Mouse (Mus musculus): ENCODE data around the gene Nqo2. TPM values are rescaled to one million over a fixed set of nuclear protein-coding genes. Genes with fewer than 3 reads are reported as not detected.

The Nqo2 gene
- polyA plus RNA-seq, 1 experiment, result 41.2 TPM

GRCm38 (mm10) chr13:33942212-33942779 is 22.2 kb upstream of the Nqo2 start:
- Histone ChIP-seq H3K27ac (ENCODE audit: insufficient read depth, low read depth, low read length) (no peak overlapping the region), H3K4me1 (ENCODE audit: control insufficient read depth, insufficient read depth, low read length) (0 out of 2 replicates have a peak, but pooled peaks cover 2% of the 10 kb centered on the region)
- peak; percentile 59; the same call in 1 of the 2 replicates for TF ChIP-seq CTCF (IDR thresholded peaks at IDR 0.05; ENCODE audit: low read depth, low read length)
- TF ChIP-seq POLR2A (IDR thresholded peaks at IDR 0.05; ENCODE audit: borderline replicate concordance, low read depth, low read length), result no peak

GRCm38 (mm10) chr13:33951308-33952074 is 13.0 kb upstream of the Nqo2 start:
- Histone ChIP-seq H3K4me1 (ENCODE audit: control insufficient read depth, insufficient read depth, low read length) (peaks cover 29% of the 10 kb centered on the region), H3K4me3 (ENCODE audit: insufficient read depth, low read length) (no peak overlapping the region), H3K27ac (ENCODE audit: insufficient read depth, low read depth, low read length) (peak overlapping the region; percentile 56)
- TF ChIP-seq CTCF (IDR thresholded peaks at IDR 0.05; ENCODE audit: low read depth, low read length) (no peak), POLR2A (IDR thresholded peaks at IDR 0.05; ENCODE audit: borderline replicate concordance, low read depth, low read length) (no peak)

More at GRCm38 (mm10) chr13:33942212-33942779, 22.2 kb upstream of the Nqo2 start:
- H3K4me3 ChIP-seq (ENCODE audit: insufficient read depth, low read length), result no peak overlapping the region

- no peak for TF ChIP-seq CTCF (IDR thresholded peaks at IDR 0.05; ENCODE audit: low read depth, low read length)
- TF ChIP-seq POLR2A (IDR thresholded peaks at IDR 0.05; ENCODE audit: borderline replicate concordance, low read depth, low read length), result no peak
- peak overlapping the region; percentile 67 for H3K27ac ChIP-seq (ENCODE audit: insufficient read depth, low read depth, low read length)
- peaks cover 29% of the 10 kb centered on the region for H3K4me1 ChIP-seq (ENCODE audit: control insufficient read depth, insufficient read depth, low read length)
- H3K4me3 ChIP-seq (ENCODE audit: insufficient read depth, low read length), result no peak overlapping the region
Observed at GRCm38 (mm10) chr13:33952075-33952449, 12.4 kb upstream of the Nqo2 start.

- Histone ChIP-seq H3K4me3 (ENCODE audit: insufficient read depth, low read length) (no peak overlapping the region), H3K27ac (ENCODE audit: insufficient read depth, low read depth, low read length) (no peak overlapping the region), H3K4me1 (ENCODE audit: control insufficient read depth, insufficient read depth, low read length) (peaks cover 29% of the 10 kb centered on the region)
- no peak for TF ChIP-seq POLR2A (IDR thresholded peaks at IDR 0.05; ENCODE audit: borderline replicate concordance, low read depth, low read length)
- TF ChIP-seq CTCF (IDR thresholded peaks at IDR 0.05; ENCODE audit: low read depth, low read length), result no peak
Observed at GRCm38 (mm10) chr13:33952947-33953346, 11.5 kb upstream of the Nqo2 start.

GRCm38 (mm10) chr13:33956571-33957421 is 7.7 kb upstream of the Nqo2 start:
- Histone ChIP-seq H3K4me1 (ENCODE audit: control insufficient read depth, insufficient read depth, low read length) (peaks cover 30% of the 10 kb centered on the region), H3K27ac (ENCODE audit: insufficient read depth, low read depth, low read length) (no peak overlapping the region), H3K4me3 (ENCODE audit: insufficient read depth, low read length) (no peak overlapping the region)
- TF ChIP-seq POLR2A (IDR thresholded peaks at IDR 0.05; ENCODE audit: borderline replicate concordance, low read depth, low read length) (no peak), CTCF (IDR thresholded peaks at IDR 0.05; ENCODE audit: low read depth, low read length) (no peak)

GRCm38 (mm10) chr13:33959771-33960170 is 4.7 kb upstream of the Nqo2 start:
- peak overlapping the region; percentile 85 for H3K27ac ChIP-seq (ENCODE audit: insufficient read depth, low read depth, low read length)
- H3K4me3 ChIP-seq (ENCODE audit: insufficient read depth, low read length), result no peak overlapping the region
- TF ChIP-seq POLR2A (IDR thresholded peaks at IDR 0.05; ENCODE audit: borderline replicate concordance, low read depth, low read length) (no peak), CTCF (IDR thresholded peaks at IDR 0.05; ENCODE audit: low read depth, low read length) (no peak)
- peaks cover 20% of the 10 kb centered on the region for H3K4me1 ChIP-seq (ENCODE audit: control insufficient read depth, insufficient read depth, low read length)

- Histone ChIP-seq H3K4me1 (ENCODE audit: control insufficient read depth, insufficient read depth, low read length) (peaks cover 13% of the 10 kb centered on the region), H3K4me3 (ENCODE audit: insufficient read depth, low read length) (peak overlapping the region; percentile 77), H3K27ac (ENCODE audit: insufficient read depth, low read depth, low read length) (peak overlapping the region; percentile 92)
- TF ChIP-seq POLR2A (IDR thresholded peaks at IDR 0.05; ENCODE audit: borderline replicate concordance, low read depth, low read length) (no peak), CTCF (IDR thresholded peaks at IDR 0.05; ENCODE audit: low read depth, low read length) (no peak)
Observed at GRCm38 (mm10) chr13:33965056-33966024, 853 bp downstream of the Nqo2 start.

GRCm38 (mm10) chr13:33966025-33966412 is 1.5 kb downstream of the Nqo2 start:
- Histone ChIP-seq H3K4me3 (ENCODE audit: insufficient read depth, low read length) (peak overlapping the region; percentile 77), H3K4me1 (ENCODE audit: control insufficient read depth, insufficient read depth, low read length) (peaks cover 13% of the 10 kb centered on the region), H3K27ac (ENCODE audit: insufficient read depth, low read depth, low read length) (no peak overlapping the region)
- TF ChIP-seq CTCF (IDR thresholded peaks at IDR 0.05; ENCODE audit: low read depth, low read length) (no peak), POLR2A (IDR thresholded peaks at IDR 0.05; ENCODE audit: borderline replicate concordance, low read depth, low read length) (no peak)

GRCm38 (mm10) chr13:33966574-33966973 is 2.1 kb downstream of the Nqo2 start:
- TF ChIP-seq POLR2A (IDR thresholded peaks at IDR 0.05; ENCODE audit: borderline replicate concordance, low read depth, low read length), result no peak
- no peak for TF ChIP-seq CTCF (IDR thresholded peaks at IDR 0.05; ENCODE audit: low read depth, low read length)
- Histone ChIP-seq H3K27ac (ENCODE audit: insufficient read depth, low read depth, low read length) (no peak overlapping the region), H3K4me1 (ENCODE audit: control insufficient read depth, insufficient read depth, low read length) (peaks cover 13% of the 10 kb centered on the region), H3K4me3 (ENCODE audit: insufficient read depth, low read length) (no peak overlapping the region)
